Mouse (Mus musculus): ENCODE measurements around the gene Pip5k1c.

Gene Pip5k1c

DNA sequence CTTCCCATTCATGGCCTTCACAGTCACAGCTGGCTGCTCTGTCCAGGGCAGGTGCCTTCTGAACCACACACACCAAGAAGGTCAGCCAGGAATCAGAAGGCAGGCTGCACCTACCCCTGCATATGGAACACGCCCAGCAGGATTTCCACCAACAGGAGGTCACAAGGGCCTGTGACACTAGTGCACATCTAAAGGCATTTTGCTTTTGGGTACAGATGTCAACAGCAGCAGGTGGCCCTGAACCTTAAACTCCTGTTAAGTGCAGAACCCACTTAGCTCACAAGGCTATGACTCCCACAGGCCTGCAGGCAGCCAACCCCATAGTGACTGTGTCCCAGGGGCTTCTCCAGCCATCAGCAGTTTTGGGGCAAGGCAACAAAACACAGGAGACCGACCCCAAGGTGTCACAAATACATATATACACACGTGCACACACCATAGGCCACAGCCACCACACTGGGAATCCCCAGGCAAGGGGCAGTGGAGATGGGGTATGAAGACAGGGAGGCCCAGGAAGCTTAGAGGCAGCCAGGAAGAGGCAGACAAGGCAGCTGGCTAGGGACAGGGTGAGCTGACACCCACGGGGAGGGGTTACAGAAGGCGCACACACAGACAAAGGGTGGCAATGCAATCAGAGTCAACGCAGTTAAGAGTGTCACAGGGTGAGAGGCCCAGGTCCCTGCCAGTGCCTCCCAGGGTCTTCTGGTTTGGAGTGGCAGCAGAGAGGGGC lies 73.9 kb downstream of the Pip5k1c start:
- in situ Hi-C loops (cut with MboI, MseI), result no loop called here

- in situ Hi-C loops (cut with MboI, MseI), result no loop called here
These were observed 74.4 kb downstream of the Pip5k1c start for GRCm38 (mm10) chr10:81367207-81367495.
